Mouse (Mus musculus): ENCODE measurements around the gene Lpin3. TPM values are rescaled to one million over a fixed set of nuclear protein-coding genes. Genes with fewer than 3 reads are reported as not detected.

Gene Lpin3
- polyA plus RNA-seq, 1 experiment from 2014 or later, result 4.5 TPM

DNA sequence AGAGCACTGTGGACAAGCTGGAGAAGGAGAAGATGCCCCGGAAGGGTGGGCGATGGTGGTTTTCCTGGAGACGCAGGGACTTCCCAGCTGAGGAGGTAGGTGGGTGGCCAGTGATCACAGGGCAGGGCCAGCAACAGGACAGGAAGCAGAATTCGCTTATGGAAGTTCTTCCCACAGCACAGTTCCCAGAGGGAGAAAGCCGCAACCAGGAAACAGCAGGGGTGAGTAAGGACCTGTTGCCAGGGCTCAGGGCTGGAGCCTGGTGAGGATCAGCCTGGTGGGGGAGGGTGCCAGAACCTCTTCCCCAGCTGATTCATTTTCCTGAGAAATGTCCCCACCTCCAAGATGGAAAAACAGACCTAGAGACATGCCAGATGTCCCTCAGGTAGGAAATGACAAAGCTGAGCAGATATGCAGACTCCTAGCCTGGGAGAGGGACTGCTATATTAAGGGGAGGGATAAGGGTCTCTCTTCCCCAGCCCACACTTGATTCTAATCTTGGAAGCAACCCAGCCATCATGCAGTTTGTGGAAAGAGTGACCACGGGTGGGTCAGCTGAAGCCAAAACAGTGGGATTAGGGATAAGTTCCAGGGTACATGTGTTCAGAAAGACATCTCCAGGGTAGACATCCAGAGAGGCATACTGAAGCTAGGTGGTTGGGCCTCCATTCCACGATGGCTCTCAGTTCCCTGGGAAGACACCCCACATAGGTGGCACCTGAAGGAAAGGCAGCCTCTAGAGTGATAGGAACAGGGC is 21.4 kb downstream of the Lpin3 start:
- ATAC-seq (replicated peaks; ENCODE audit: low FRiP score, low TSS enrichment, low read depth) (0 out of 2 replicates have a peak, but pooled peaks have one; percentile 16), DNase-seq (ENCODE audit: low spot score) (no peak)
- no peak overlapping the region for H3K9ac ChIP-seq (ENCODE audit: low read length)
- 66% methylated on average over 7 of the region's 7 CpGs for WGBS
- no peaks in the 10 kb centered on the region; the same call in 1 of the 2 replicates for H3K4me1 ChIP-seq (replicated peaks; ENCODE audit: control insufficient read depth, insufficient read depth, low read length)
- no peak overlapping the region for H3K4me3 ChIP-seq (ENCODE audit: low read depth, low read length)
- H3K27ac ChIP-seq (ENCODE audit: low read depth), result no peak overlapping the region
- no peaks in the 10 kb centered on the region for H3K9me3 ChIP-seq (ENCODE audit: control insufficient read depth, low read length)
- no peaks in the 10 kb centered on the region for H3K27me3 ChIP-seq (replicated peaks; ENCODE audit: control insufficient read depth, insufficient read depth, low read length)
- H3K36me3 ChIP-seq (ENCODE audit: control insufficient read depth, insufficient read depth, low read length), result peaks cover 2% of the 10 kb centered on the region; the same call in 1 of the 2 replicates
- no peak overlapping the region for H3K4me2 ChIP-seq (ENCODE audit: low read length)

DNA sequence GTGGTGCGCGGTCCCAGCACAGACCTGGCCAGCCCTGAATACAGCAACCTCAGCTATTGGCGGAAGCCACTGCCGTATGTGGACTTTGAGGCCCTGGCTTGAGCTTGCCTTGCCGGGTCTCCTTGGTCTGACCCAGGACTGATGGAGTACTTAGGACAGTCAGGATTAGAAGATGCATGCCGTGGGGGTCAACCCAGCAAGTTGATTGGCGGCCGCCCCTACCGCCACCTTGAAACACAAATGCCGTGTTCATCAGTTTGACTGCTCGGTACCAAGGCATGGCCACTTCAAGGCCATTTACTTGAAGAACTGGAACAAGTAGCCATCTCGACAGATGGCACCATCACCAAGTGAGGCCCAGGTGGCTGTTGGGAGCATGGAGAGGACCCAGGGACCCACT is 24.8 kb downstream of the Lpin3 start:
- H3K9ac ChIP-seq (ENCODE audit: low read length), result no peak overlapping the region
- no peak overlapping the region for H3K27ac ChIP-seq (ENCODE audit: low read depth)
- H3K36me3 ChIP-seq (ENCODE audit: control insufficient read depth, insufficient read depth, low read length), result peaks cover 25% of the 10 kb centered on the region
- 97% methylated on average over 12 of the region's 12 CpGs for WGBS
- H3K4me1 ChIP-seq (replicated peaks; ENCODE audit: control insufficient read depth, insufficient read depth, low read length), result no peaks in the 10 kb centered on the region; the same call in 1 of the 2 replicates
- no peak for DNase-seq (ENCODE audit: low spot score)
- ATAC-seq (replicated peaks; ENCODE audit: low FRiP score, low TSS enrichment, low read depth), result no peak
- no peak overlapping the region for H3K4me3 ChIP-seq (ENCODE audit: low read depth, low read length)
- no peak overlapping the region for H3K4me2 ChIP-seq (ENCODE audit: low read length)
- H3K27me3 ChIP-seq (replicated peaks; ENCODE audit: control insufficient read depth, insufficient read depth, low read length), result no peaks in the 10 kb centered on the region
- H3K9me3 ChIP-seq (ENCODE audit: control insufficient read depth, low read length), result no peaks in the 10 kb centered on the region

DNA sequence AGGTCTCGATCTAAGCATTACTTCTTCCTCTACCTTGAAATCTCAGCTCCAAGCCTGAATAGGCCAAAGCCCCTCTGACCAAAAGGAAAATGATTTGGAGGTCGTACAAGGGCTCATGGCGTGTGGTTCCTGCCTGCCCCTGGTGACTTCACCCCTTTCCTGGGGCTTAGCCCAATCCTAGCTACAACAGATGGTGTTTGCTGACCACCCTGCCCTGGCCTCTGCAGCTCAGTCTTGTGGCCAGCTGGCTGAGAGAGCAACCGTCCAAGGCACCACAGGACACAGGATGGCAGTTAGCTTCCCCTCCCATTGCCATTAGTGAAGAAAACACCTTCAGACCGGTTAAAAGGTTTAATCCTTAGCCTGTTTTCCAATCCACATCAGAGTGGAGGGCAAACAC is 25.6 kb downstream of the Lpin3 start:
- H3K36me3 ChIP-seq (ENCODE audit: control insufficient read depth, insufficient read depth, low read length), result peaks cover 25% of the 10 kb centered on the region
- peaks cover under 1% of the 10 kb centered on the region; the same call in 1 of the 2 replicates for H3K4me1 ChIP-seq (replicated peaks; ENCODE audit: control insufficient read depth, insufficient read depth, low read length)
- H3K4me3 ChIP-seq (ENCODE audit: low read depth, low read length), result no peak overlapping the region
- no peak for ATAC-seq (replicated peaks; ENCODE audit: low FRiP score, low TSS enrichment, low read depth)
- H3K27ac ChIP-seq (ENCODE audit: low read depth), result no peak overlapping the region
- DNase-seq (ENCODE audit: low spot score), result no peak
- H3K27me3 ChIP-seq (replicated peaks; ENCODE audit: control insufficient read depth, insufficient read depth, low read length), result 0 out of 2 replicates have a peak, but pooled peaks cover 3% of the 10 kb centered on the region
- WGBS, result 78% methylated on average over 5 of the region's 5 CpGs
- no peak overlapping the region for H3K9ac ChIP-seq (ENCODE audit: low read length)
- no peak overlapping the region for H3K4me2 ChIP-seq (ENCODE audit: low read length)
- no peaks in the 10 kb centered on the region for H3K9me3 ChIP-seq (ENCODE audit: control insufficient read depth, low read length)

DNA sequence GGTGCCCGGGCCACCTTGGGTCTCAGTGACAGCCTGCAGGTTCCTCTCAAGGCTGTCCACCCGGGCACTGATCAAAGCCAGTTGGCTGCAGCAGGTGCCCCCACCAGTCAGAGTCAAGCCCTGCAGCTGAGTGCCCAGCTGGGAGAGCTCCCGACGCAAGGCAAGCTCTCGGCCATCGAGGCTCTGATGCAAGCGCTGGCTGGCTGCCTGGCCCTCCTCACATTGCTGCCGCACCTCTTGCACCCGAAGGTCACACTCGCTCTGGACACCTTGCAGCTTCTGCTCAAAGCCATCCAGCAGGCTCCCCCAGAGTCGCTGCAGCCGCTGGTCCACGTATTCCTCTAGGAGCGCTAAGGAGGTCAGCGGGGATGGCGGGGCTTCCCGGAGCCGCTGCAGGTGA is 28.1 kb downstream of the Lpin3 start:
- Histone ChIP-seq H3K4me3 (ENCODE audit: low read depth, low read length) (no peak overlapping the region), H3K9ac (ENCODE audit: low read length) (no peak overlapping the region), H3K27ac (ENCODE audit: low read depth) (no peak overlapping the region), H3K9me3 (ENCODE audit: control insufficient read depth, low read length) (no peaks in the 10 kb centered on the region), H3K27me3 (replicated peaks; ENCODE audit: control insufficient read depth, insufficient read depth, low read length) (peaks cover 15% of the 10 kb centered on the region), H3K36me3 (ENCODE audit: control insufficient read depth, insufficient read depth, low read length) (peaks cover 25% of the 10 kb centered on the region), H3K4me1 (replicated peaks; ENCODE audit: control insufficient read depth, insufficient read depth, low read length) (peaks cover 2% of the 10 kb centered on the region; the same call in 1 of the 2 replicates), H3K4me2 (ENCODE audit: low read length) (no peak overlapping the region)
- DNase-seq (ENCODE audit: low spot score), result no peak
- WGBS, result 64% methylated on average over 18 of the region's 18 CpGs
- no peak for ATAC-seq (replicated peaks; ENCODE audit: low FRiP score, low TSS enrichment, low read depth)

DNA sequence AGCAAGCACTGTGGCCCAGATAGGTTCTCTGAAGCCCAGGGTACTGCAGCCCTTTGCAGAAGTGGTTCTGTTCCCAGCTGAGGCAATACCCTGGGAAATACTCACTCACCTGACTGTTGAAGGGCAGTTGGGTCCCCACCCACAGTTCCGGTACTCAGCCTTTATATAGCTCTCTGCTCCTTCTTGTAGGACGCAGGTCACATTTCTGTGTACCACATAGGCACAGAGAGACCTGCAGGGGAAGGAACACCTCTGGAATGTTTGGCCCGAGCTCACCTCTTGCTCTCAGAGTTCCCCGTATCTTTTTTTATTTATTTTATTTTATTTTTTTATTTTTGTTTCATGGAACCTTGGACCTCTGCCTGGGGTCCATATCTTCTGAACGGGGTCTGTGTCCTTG is 30.2 kb downstream of the Lpin3 start:
- DNase-seq (ENCODE audit: low spot score) (no peak), ATAC-seq (replicated peaks; ENCODE audit: low FRiP score, low TSS enrichment, low read depth) (no peak)
- Histone ChIP-seq H3K4me3 (ENCODE audit: low read depth, low read length) (peak overlapping the region; percentile 56; the same call in 1 of the 2 replicates), H3K9ac (ENCODE audit: low read length) (no peak overlapping the region), H3K4me2 (ENCODE audit: low read length) (peak overlapping the region; percentile 77), H3K9me3 (ENCODE audit: control insufficient read depth, low read length) (no peaks in the 10 kb centered on the region), H3K27me3 (replicated peaks; ENCODE audit: control insufficient read depth, insufficient read depth, low read length) (peaks cover 15% of the 10 kb centered on the region), H3K27ac (ENCODE audit: low read depth) (no peak overlapping the region), H3K4me1 (replicated peaks; ENCODE audit: control insufficient read depth, insufficient read depth, low read length) (peaks cover 7% of the 10 kb centered on the region), H3K36me3 (ENCODE audit: control insufficient read depth, insufficient read depth, low read length) (peaks cover 25% of the 10 kb centered on the region)
- 85% methylated on average over 5 of the region's 5 CpGs for WGBS

DNA sequence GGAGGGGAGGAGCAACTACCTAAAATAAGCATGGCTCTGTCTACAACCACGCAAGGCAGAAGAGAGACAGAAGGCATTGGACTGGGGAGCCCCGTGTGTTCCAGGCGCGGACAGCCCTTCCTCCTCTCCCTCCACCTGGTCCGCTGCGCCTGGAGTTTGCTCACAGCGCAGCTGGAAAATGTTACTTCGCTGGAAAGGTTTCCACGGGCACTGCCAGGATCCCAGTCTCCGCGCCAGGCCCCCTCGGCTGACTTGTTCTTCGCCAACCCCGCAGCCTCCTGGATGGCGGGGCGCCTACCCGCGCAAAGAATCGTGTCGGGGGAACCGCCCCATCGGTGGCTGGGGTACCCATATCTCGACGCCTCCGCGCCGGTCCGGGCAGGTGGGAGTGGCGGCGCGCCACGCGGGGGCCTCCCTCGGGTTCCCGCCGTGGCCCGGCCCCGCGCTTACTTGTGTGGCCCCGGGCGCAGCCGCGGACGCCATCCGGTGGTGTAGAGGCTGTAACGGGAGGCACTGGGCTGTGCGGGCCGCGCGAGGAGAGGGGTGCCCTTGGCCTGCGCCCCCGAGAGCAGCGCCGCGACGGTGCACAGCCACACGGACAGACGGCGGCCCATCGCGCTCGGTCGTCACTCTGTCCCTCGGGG is 31.2 kb downstream of the Lpin3 start:
- under 1% methylated on average over 58 of the region's 64 CpGs for WGBS
- peaks cover 13% of the 10 kb centered on the region for H3K4me1 ChIP-seq (replicated peaks; ENCODE audit: control insufficient read depth, insufficient read depth, low read length)
- ATAC-seq (replicated peaks; ENCODE audit: low FRiP score, low TSS enrichment, low read depth), result peak; percentile 43
- H3K9ac ChIP-seq (ENCODE audit: low read length), result peak overlapping the region; percentile 58
- H3K27me3 ChIP-seq (replicated peaks; ENCODE audit: control insufficient read depth, insufficient read depth, low read length), result peaks cover 15% of the 10 kb centered on the region
- peak overlapping the region; percentile 77 for H3K4me2 ChIP-seq (ENCODE audit: low read length)
- H3K4me3 ChIP-seq (ENCODE audit: low read depth, low read length), result peak overlapping the region; percentile 56
- peaks cover 25% of the 10 kb centered on the region for H3K36me3 ChIP-seq (ENCODE audit: control insufficient read depth, insufficient read depth, low read length)
- H3K27ac ChIP-seq (ENCODE audit: low read depth), result peak overlapping the region; percentile 73
- no peaks in the 10 kb centered on the region for H3K9me3 ChIP-seq (ENCODE audit: control insufficient read depth, low read length)
- DNase-seq (ENCODE audit: low spot score), result peak; percentile 74

DNA sequence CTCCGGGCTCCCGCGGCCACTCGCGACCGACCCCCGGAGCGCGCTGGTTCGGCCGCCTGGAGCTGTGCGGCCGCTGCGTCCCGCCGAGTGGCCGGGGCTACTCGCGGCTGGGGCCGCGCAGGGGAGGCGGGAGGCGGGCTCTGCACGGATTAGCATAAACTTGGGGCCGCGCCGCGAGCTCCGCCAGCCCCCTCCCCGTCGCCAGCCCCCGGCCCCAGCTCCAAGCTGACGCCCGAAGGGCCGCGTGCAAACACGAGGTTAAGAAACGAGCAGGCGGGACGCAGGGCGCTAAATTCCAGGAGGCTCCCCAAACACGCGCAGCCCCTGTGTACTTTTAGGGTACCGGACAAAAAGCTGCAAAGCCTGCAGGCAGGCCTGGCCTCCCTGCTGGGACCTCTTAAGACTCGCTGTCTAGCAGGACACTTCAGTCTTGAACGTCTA is 31.8 kb downstream of the Lpin3 start, which contains the start of gene Emilin3:
Emilin3 (minus strand) TSS at position 98 of the 441 bp plus-strand sequence.
- Histone ChIP-seq H3K27ac (ENCODE audit: low read depth) (peak within 1 kb of the TSS; percentile 73), H3K9me3 (ENCODE audit: control insufficient read depth, low read length) (no peaks in the 10 kb centered on the region), H3K27me3 (replicated peaks; ENCODE audit: control insufficient read depth, insufficient read depth, low read length) (peaks cover 15% of the 10 kb centered on the region), H3K4me1 (replicated peaks; ENCODE audit: control insufficient read depth, insufficient read depth, low read length) (peaks cover 13% of the 10 kb centered on the region), H3K36me3 (ENCODE audit: control insufficient read depth, insufficient read depth, low read length) (peaks cover 20% of the 10 kb centered on the region), H3K4me3 (ENCODE audit: low read depth, low read length) (peak within 1 kb of the TSS; percentile 56), H3K4me2 (ENCODE audit: low read length) (peak within 1 kb of the TSS; percentile 77), H3K9ac (ENCODE audit: low read length) (peak within 1 kb of the TSS; percentile 58)
- ATAC-seq (replicated peaks; ENCODE audit: low FRiP score, low TSS enrichment, low read depth) (peak; percentile 80), DNase-seq (ENCODE audit: low spot score) (peak; percentile 69)
- under 1% methylated on average over 40 of the region's 46 CpGs for WGBS

DNA sequence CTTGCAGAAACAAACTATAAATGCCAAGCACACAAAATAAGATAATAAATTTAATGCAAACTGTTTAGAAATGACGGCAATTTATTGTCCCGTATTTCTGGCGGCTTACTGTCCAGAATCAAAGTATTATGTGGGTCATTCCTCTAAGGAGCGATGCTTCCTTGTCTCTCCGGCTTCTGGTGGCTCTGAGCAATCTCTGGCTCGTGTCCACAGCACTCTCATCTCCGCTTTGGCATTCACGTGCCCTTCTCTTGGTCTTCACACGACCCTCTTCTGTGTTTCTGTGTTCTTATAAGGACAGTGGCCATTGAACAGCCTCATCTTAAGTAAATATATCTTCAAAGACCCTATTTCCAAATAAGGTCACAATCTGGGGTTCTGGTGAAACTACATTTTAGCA is 34.2 kb downstream of the Lpin3 start:
- H3K27me3 ChIP-seq (replicated peaks; ENCODE audit: control insufficient read depth, insufficient read depth, low read length), result peaks cover 15% of the 10 kb centered on the region
- WGBS, result 62% methylated on average over 9 of the region's 9 CpGs
- no peaks in the 10 kb centered on the region for H3K9me3 ChIP-seq (ENCODE audit: control insufficient read depth, low read length)
- no peak for DNase-seq (ENCODE audit: low spot score)
- peak overlapping the region; percentile 78 for H3K27ac ChIP-seq (ENCODE audit: low read depth)
- H3K4me2 ChIP-seq (ENCODE audit: low read length), result no peak overlapping the region
- H3K36me3 ChIP-seq (ENCODE audit: control insufficient read depth, insufficient read depth, low read length), result no peaks in the 10 kb centered on the region
- no peak overlapping the region for H3K4me3 ChIP-seq (ENCODE audit: low read depth, low read length)
- no peak for ATAC-seq (replicated peaks; ENCODE audit: low FRiP score, low TSS enrichment, low read depth)
- H3K9ac ChIP-seq (ENCODE audit: low read length), result 0 out of 2 replicates have a peak overlapping the region, but pooled peaks have one; percentile 3
- peaks cover 13% of the 10 kb centered on the region for H3K4me1 ChIP-seq (replicated peaks; ENCODE audit: control insufficient read depth, insufficient read depth, low read length)
